Mouse (Mus musculus) liver, embryonic 14.5 days (tissue): ENCODE results near the gene Tex10. TPM values are rescaled to one million over a fixed set of nuclear protein-coding genes. Genes with fewer than 3 reads are reported as not detected.
"Not testable (repeated sequence)": the region's sequence is repeated elsewhere in the genome, so short reads cannot be mapped to it uniquely, and the experiment has no call there.

Experiments
- ATAC-seq: fragments of 200-750 bp; cut with Nextera tagmentation; 2 replicates; pipeline ENCODE4 v1.8.0; 2017; ENCODE audit warnings: moderate number of reproducible peaks, mild to moderate bottlenecking, moderate library complexity; ENCODE audit not compliant: insufficient read depth
- DNase-seq, 3 experiments: peaks; one replicate each; pipeline ENCODE4 v3.0.0-alpha.2; 2012 to 2013; ENCODE audit warnings: low read depth in 3 of 3, low spot score in 3 of 3
- H3K27ac ChIP-seq: fragments of 300-500 bp; sonication (generic); 2 replicates; pipeline ENCODE4 v1.5.1; 2014; ENCODE audit warnings: moderate library complexity, mild to moderate bottlenecking, control low read depth, inconsistent platforms
- H3K27me3 ChIP-seq: fragments of 300-500 bp; sonication (generic); 2 replicates; pipeline ENCODE4 v1.6.1; 2014; ENCODE audit warnings: mild to moderate bottlenecking, low read length, moderate library complexity; ENCODE audit not compliant: control insufficient read depth, insufficient read depth
- H3K36me3 ChIP-seq: fragments of 300-500 bp; sonication (generic); replicated peaks from 2 replicates; pipeline ENCODE4 v1.6.1; 2014; ENCODE audit warnings: low read depth; ENCODE audit not compliant: control insufficient read depth, insufficient read depth
- H3K4me1 ChIP-seq, 2 experiments: fragments of 200-500 bp in 1 of 2; fragments of 300-500 bp in 1 of 2; sonication (generic) in 1 of 2; replicated peaks; 2 replicates each; pipeline ENCODE4 v1.6.1; 2012 to 2014; ENCODE audit warnings: antibody characterized with exemption in 1 of 2, inconsistent platforms in 1 of 2, low read length in 1 of 2; ENCODE audit not compliant: control insufficient read depth in 2 of 2, insufficient read depth in 2 of 2
- H3K4me2 ChIP-seq: fragments of 300-500 bp; sonication (generic); 2 replicates; pipeline ENCODE4 v1.6.1; 2014; ENCODE audit warnings: low read depth, mild to moderate bottlenecking, control low read depth, moderate library complexity
- H3K4me3 ChIP-seq, 2 experiments: fragments of 200-500 bp in 1 of 2; fragments of 300-500 bp in 1 of 2; sonication (generic) in 1 of 2; 2 replicates each; pipeline ENCODE4 v1.5.1; 2012 to 2014; ENCODE audit warnings: low read depth in 2 of 2, low read length in 2 of 2, mild to moderate bottlenecking in 2 of 2, control low read depth in 1 of 2, inconsistent platforms in 1 of 2, moderate library complexity in 1 of 2; ENCODE audit not compliant: insufficient read depth in 1 of 2
- H3K9ac ChIP-seq: fragments of 300-500 bp; sonication (generic); replicated peaks from 2 replicates; pipeline ENCODE4 v1.6.1; 2014; ENCODE audit warnings: mild to moderate bottlenecking, control low read depth, moderate library complexity
- H3K9me3 ChIP-seq: fragments of 300-500 bp; sonication (generic); 2 replicates; pipeline ENCODE4 v1.6.1; 2016; ENCODE audit warnings: low read length, mixed read lengths; ENCODE audit not compliant: control insufficient read depth
- CTCF ChIP-seq: IDR thresholded peaks from 2 replicates; pipeline ENCODE4 v1.5.1; 2016; ENCODE audit warnings: antibody characterized with exemption, low read depth, control low read depth
- EP300 ChIP-seq: IDR thresholded peaks from 2 replicates; pipeline ENCODE4 v1.6.1; 2016; ENCODE audit warnings: antibody characterized with exemption, low read depth
- WGBS: fragments of 180-500 bp; shearing (Covaris S2); extraction: QIAGEN DNeasy Blood & Tissue Kit; methylation state at CpG from one replicate; pipeline ENCODE4 v1.1.7; 2014; ENCODE audit not compliant: insufficient replicate concordance; 5-methylcytosine and 5-hydroxymethylcytosine counted together
- polyA plus RNA-seq, 2 experiments: library from polyadenylated mRNA; depleted of rRNA in 1 of 2; stranded (reverse) in 1 of 2; unstranded in 1 of 2; fragments of >200 nt; fragmentation: Nextera tagmentation in 1 of 2; extraction: Ambion mirVana in 1 of 2; gene quantifications; 2 replicates each; pipeline versions ENCODE4 v1.2.1 to v1.2.3; 2012 to 2014

Gene Tex10
- polyA plus RNA-seq, 2 experiments, result 10.5 to 23.4 TPM

GRCm38 (mm10) chr4:48422633-48423032 is 50.6 kb downstream of the Tex10 start:
- Histone ChIP-seq H3K27ac (no peak overlapping the region), H3K9ac (no peak overlapping the region), H3K9me3 (no peaks in the 10 kb centered on the region), H3K4me3 (no peak overlapping the region), H3K36me3 (no peaks in the 10 kb centered on the region), H3K27me3 (no peaks in the 10 kb centered on the region), H3K4me1 (no peaks in the 10 kb centered on the region; a peak in 1 of 4 replicates), H3K4me2 (no peak overlapping the region)
- DNase-seq, result no peak
- 92% methylated on average over 1 of the region's 1 CpGs for WGBS
- no peak for ATAC-seq
- TF ChIP-seq EP300 (no peak), CTCF (no peak)

- Histone ChIP-seq H3K4me2 (no peak overlapping the region), H3K4me1 (no peaks in the 10 kb centered on the region), H3K9me3 (no peaks in the 10 kb centered on the region), H3K9ac (no peak overlapping the region), H3K27me3 (no peaks in the 10 kb centered on the region), H3K4me3 (no peak overlapping the region), H3K36me3 (no peaks in the 10 kb centered on the region), H3K27ac (no peak overlapping the region)
- TF ChIP-seq CTCF (no peak), EP300 (no peak)
- ATAC-seq (no peak), DNase-seq (no peak)
- WGBS, result 74% methylated on average over 8 of the region's 8 CpGs
Observed at GRCm38 (mm10) chr4:48418831-48419468, 54.3 kb downstream of the Tex10 start.

GRCm38 (mm10) chr4:48415838-48416335 is 57.4 kb downstream of the Tex10 start:
- Histone ChIP-seq H3K27ac (no peak overlapping the region), H3K4me1 (peaks cover 0 to 3% of the 10 kb centered on the region in 2 experiments; a peak in 2 of 4 replicates), H3K4me2 (no peak overlapping the region), H3K36me3 (no peaks in the 10 kb centered on the region), H3K27me3 (no peaks in the 10 kb centered on the region), H3K4me3 (no peak overlapping the region), H3K9me3 (no peaks in the 10 kb centered on the region), H3K9ac (no peak overlapping the region)
- 69% methylated on average over 10 of the region's 10 CpGs for WGBS
- TF ChIP-seq EP300, result no peak
- no peak for TF ChIP-seq CTCF
- DNase-seq (no peak), ATAC-seq (no peak)

- Histone ChIP-seq H3K27me3 (no peaks in the 10 kb centered on the region), H3K9ac (no peak overlapping the region), H3K4me2 (no peak overlapping the region), H3K4me1 (peaks cover 0 to 3% of the 10 kb centered on the region in 2 experiments; a peak in 2 of 4 replicates), H3K4me3 (no peak overlapping the region), H3K36me3 (no peaks in the 10 kb centered on the region), H3K27ac (no peak overlapping the region), H3K9me3 (no peaks in the 10 kb centered on the region)
- no peak for TF ChIP-seq CTCF
- peak; percentile 43; the same call in 1 of the 2 replicates for TF ChIP-seq EP300
- WGBS, result 35% methylated on average over 8 of the region's 8 CpGs
- peak; percentile 88 for ATAC-seq
- DNase-seq, result peak in 2 of 3 experiments; percentile 19 to 24
Observed at GRCm38 (mm10) chr4:48413473-48413872, 59.8 kb downstream of the Tex10 start.

- Histone ChIP-seq H3K4me3 (peak overlapping the region in 1 of 2 experiments; percentile 16; a peak in 1 of 4 replicates), H3K36me3 (no peaks in the 10 kb centered on the region), H3K4me1 (no peaks in the 10 kb centered on the region), H3K4me2 (peak overlapping the region; percentile 24; the same call in 1 of the 2 replicates), H3K27me3 (no peaks in the 10 kb centered on the region), H3K9ac (no peak overlapping the region), H3K9me3 (no peaks in the 10 kb centered on the region), H3K27ac (no peak overlapping the region)
- peak; percentile 94 for TF ChIP-seq CTCF
- TF ChIP-seq EP300, result no peak
- peak; percentile 59; the same call in 1 of the 2 replicates for ATAC-seq
- peak; percentile 26 to 36 (median 28) for DNase-seq
- WGBS, result 39% methylated on average over 18 of the region's 18 CpGs
Observed at GRCm38 (mm10) chr4:48407350-48408039, 65.8 kb downstream of the Tex10 start.

- WGBS, result 53% methylated on average over 9 of the region's 10 CpGs
- H3K4me3 ChIP-seq, H3K36me3 ChIP-seq, H3K4me2 ChIP-seq, H3K27me3 ChIP-seq, ATAC-seq, H3K9me3 ChIP-seq, H3K27ac ChIP-seq, H3K9ac ChIP-seq, H3K4me1 ChIP-seq, DNase-seq: not testable (repeated sequence)
Observed at GRCm38 (mm10) chr4:48405724-48406491, 67.4 kb downstream of the Tex10 start.
